Mouse (Mus musculus): ENCODE results near the gene Wnt9b. TPM values are rescaled to one million over a fixed set of nuclear protein-coding genes. Genes with fewer than 3 reads are reported as not detected.

Gene Wnt9b
- total RNA-seq (2014; fragmentation: Nextera tagmentation), result not detected in 2 replicates
- 0.06 and 0.11 TPM in 2 replicates for total RNA-seq (2017)
- not detected in 2 replicates for polyA plus RNA-seq (2012)

DNA sequence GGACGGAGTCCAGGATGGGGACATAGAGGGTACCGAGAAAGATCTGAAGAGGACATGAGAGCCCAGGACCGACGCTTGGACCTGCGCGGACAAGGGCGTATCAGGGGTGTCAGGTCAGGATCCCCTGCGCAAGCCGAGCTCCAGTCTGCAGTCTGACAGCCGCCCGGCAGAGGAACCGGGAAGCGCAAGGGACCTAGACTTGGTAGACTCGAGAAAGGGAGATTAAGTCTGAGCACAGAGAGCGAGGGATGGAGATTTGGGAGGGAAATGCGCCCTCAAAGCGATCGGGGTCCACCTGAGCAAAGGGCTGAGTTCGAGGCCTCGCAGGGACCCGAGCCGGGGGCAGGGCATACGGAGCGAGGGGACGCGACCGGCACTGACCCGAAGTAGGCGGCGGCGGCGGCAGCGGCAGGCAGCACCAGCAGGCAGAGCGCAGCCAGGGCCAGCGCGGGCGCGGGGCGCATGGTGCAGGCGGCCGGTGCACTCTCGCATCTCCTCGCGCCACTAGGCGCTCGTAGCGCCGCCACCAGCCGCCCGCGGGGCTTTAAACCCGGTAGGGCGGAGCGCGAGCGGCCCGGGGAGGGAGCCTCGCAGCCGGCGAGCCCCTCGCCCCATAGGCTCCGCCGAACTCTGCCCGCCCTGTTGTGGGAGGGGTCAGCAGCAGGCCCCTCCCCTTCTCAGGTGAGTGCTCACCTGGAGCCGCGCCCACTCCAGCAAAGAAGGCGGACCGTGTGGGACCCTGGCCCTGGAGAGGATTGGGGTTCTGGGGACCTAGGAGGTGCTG, at the start of gene Wnt9b:
Wnt9b (minus strand) TSS at position 516 of the 784 bp plus-strand sequence.
- TF ChIP-seq GATA1 (IDR thresholded peaks at IDR 0.05; ENCODE audit: borderline replicate concordance, low read length) (no peak), POLR2AphosphoS5 (IDR thresholded peaks at IDR 0.05; ENCODE audit: insufficient replicate concordance, low read depth, low read length) (no peak), GATA2 (IDR thresholded peaks at IDR 0.05; ENCODE audit: borderline replicate concordance, low read depth, low read length) (no peak), CTCF (IDR thresholded peaks at IDR 0.05; ENCODE audit: low read depth, low read length) (no peak), TAL1 (conservative IDR thresholded peaks at IDR 0.05; ENCODE audit: low read depth, low read length) (no peak)
- no peaks in the 10 kb centered on the region for H3K4me1 ChIP-seq (ENCODE audit: insufficient read depth, low read depth, low read length)
- no peak within 1 kb of the TSS for H3K4me3 ChIP-seq (ENCODE audit: low read depth, low read length)
- DNase-seq (ENCODE audit: low spot score) (no peak), ATAC-seq (ENCODE audit: extremely low read depth, insufficient number of reproducible peaks, low FRiP score, poor library complexity, severe bottlenecking) (no peak)
- no peaks in the 10 kb centered on the region for H3K9me3 ChIP-seq (replicated peaks)
- no peaks in the 10 kb centered on the region for H3K36me3 ChIP-seq (replicated peaks)
- H3K27me3 ChIP-seq (ENCODE audit: insufficient read depth, low read length), result peaks cover 11% of the 10 kb centered on the region; the same call in 1 of the 2 replicates

DNA sequence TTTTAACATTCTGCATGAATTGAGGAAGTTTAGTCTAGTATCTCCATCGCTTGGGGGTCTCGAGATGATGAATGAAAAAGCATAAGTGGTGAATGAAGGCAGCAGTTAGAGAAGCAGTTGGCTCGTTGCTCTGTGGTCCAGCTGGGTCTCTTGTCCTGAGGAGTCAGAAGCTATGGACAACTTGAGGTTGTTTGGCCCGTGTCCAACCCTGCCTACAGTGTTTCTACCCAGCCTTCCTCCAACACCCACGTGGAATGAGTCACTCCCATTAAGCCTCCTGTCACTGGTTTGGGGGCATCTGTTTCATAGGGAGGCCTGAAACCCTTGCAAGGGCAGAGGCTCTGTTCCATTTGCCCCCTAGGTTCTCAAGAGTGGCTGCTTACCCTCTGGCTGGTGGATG, 40.3 kb upstream of the Wnt9b start:
- Histone ChIP-seq H3K4me1 (ENCODE audit: insufficient read depth, low read depth, low read length) (no peaks in the 10 kb centered on the region), H3K27me3 (ENCODE audit: insufficient read depth, low read length) (peaks cover 20% of the 10 kb centered on the region), H3K4me3 (ENCODE audit: low read depth, low read length) (no peak overlapping the region), H3K9me3 (replicated peaks) (no peaks in the 10 kb centered on the region), H3K36me3 (replicated peaks) (no peaks in the 10 kb centered on the region)
- DNase-seq (ENCODE audit: low spot score) (no peak), ATAC-seq (ENCODE audit: extremely low read depth, insufficient number of reproducible peaks, low FRiP score, poor library complexity, severe bottlenecking) (no peak)
- TF ChIP-seq TAL1 (conservative IDR thresholded peaks at IDR 0.05; ENCODE audit: low read depth, low read length) (no peak), CTCF (IDR thresholded peaks at IDR 0.05; ENCODE audit: low read depth, low read length) (no peak), GATA1 (IDR thresholded peaks at IDR 0.05; ENCODE audit: borderline replicate concordance, low read length) (no peak), GATA2 (IDR thresholded peaks at IDR 0.05; ENCODE audit: borderline replicate concordance, low read depth, low read length) (no peak), POLR2AphosphoS5 (IDR thresholded peaks at IDR 0.05; ENCODE audit: insufficient replicate concordance, low read depth, low read length) (no peak)

DNA sequence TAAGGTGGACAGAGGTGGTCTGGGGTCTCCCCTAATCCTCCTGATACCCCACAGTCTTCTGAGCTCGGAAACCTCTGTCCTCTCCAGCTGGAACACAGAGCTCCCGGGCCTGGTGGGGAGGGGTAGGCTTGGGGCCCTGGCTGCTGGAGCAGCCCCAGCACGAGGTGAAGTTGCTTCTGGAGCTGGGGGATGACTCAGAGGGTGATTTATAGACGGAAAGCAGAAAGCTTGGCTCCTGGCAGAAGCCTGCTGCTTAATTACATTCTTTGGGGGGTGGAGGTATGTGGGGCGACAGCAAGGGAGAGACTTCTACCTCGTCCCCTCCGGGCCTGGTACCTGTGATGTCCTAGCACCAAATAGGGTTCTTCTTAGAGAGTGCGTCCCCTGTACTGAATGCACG, 30.5 kb upstream of the Wnt9b start:
- H3K4me3 ChIP-seq (ENCODE audit: low read depth, low read length), result no peak overlapping the region
- H3K4me1 ChIP-seq (ENCODE audit: insufficient read depth, low read depth, low read length), result no peaks in the 10 kb centered on the region
- H3K27me3 ChIP-seq (ENCODE audit: insufficient read depth, low read length), result peaks cover 34% of the 10 kb centered on the region
- H3K36me3 ChIP-seq (replicated peaks), result no peaks in the 10 kb centered on the region
- no peak for TF ChIP-seq GATA2 (IDR thresholded peaks at IDR 0.05; ENCODE audit: borderline replicate concordance, low read depth, low read length)
- no peak for TF ChIP-seq POLR2AphosphoS5 (IDR thresholded peaks at IDR 0.05; ENCODE audit: insufficient replicate concordance, low read depth, low read length)
- TF ChIP-seq CTCF (IDR thresholded peaks at IDR 0.05; ENCODE audit: low read depth, low read length), result no peak
- no peak for TF ChIP-seq TAL1 (conservative IDR thresholded peaks at IDR 0.05; ENCODE audit: low read depth, low read length)
- no peak for TF ChIP-seq GATA1 (IDR thresholded peaks at IDR 0.05; ENCODE audit: borderline replicate concordance, low read length)
- DNase-seq (ENCODE audit: low spot score), result no peak
- no peak for ATAC-seq (ENCODE audit: extremely low read depth, insufficient number of reproducible peaks, low FRiP score, poor library complexity, severe bottlenecking)
- no peaks in the 10 kb centered on the region; the same call in 1 of the 2 replicates for H3K9me3 ChIP-seq (replicated peaks)

DNA sequence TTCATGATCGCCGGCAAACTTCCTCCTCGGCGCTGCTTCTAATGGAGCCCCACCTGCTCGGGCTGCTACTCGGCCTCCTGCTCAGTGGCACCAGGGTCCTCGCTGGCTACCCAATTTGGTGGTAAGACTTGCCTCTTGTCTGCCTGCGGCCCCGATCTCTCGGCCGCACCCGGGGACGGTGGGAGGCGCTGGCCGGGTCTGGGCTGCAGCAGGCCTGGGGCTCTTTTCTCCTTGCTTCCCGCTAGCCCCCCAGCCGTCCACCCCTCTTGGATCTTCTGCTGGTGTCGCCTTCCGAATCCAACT, 24.6 kb upstream of the Wnt9b start:
- DNase-seq (ENCODE audit: low spot score) (no peak), ATAC-seq (ENCODE audit: extremely low read depth, insufficient number of reproducible peaks, low FRiP score, poor library complexity, severe bottlenecking) (no peak)
- Histone ChIP-seq H3K9me3 (replicated peaks) (no peaks in the 10 kb centered on the region), H3K36me3 (replicated peaks) (no peaks in the 10 kb centered on the region), H3K4me1 (ENCODE audit: insufficient read depth, low read depth, low read length) (no peaks in the 10 kb centered on the region), H3K27me3 (ENCODE audit: insufficient read depth, low read length) (peaks cover 68% of the 10 kb centered on the region), H3K4me3 (ENCODE audit: low read depth, low read length) (no peak overlapping the region)
- no peak for TF ChIP-seq GATA2 (IDR thresholded peaks at IDR 0.05; ENCODE audit: borderline replicate concordance, low read depth, low read length)
- no peak for TF ChIP-seq GATA1 (IDR thresholded peaks at IDR 0.05; ENCODE audit: borderline replicate concordance, low read length)
- TF ChIP-seq POLR2AphosphoS5 (IDR thresholded peaks at IDR 0.05; ENCODE audit: insufficient replicate concordance, low read depth, low read length), result no peak
- TF ChIP-seq CTCF (IDR thresholded peaks at IDR 0.05; ENCODE audit: low read depth, low read length), result no peak
- TF ChIP-seq TAL1 (conservative IDR thresholded peaks at IDR 0.05; ENCODE audit: low read depth, low read length), result no peak

DNA sequence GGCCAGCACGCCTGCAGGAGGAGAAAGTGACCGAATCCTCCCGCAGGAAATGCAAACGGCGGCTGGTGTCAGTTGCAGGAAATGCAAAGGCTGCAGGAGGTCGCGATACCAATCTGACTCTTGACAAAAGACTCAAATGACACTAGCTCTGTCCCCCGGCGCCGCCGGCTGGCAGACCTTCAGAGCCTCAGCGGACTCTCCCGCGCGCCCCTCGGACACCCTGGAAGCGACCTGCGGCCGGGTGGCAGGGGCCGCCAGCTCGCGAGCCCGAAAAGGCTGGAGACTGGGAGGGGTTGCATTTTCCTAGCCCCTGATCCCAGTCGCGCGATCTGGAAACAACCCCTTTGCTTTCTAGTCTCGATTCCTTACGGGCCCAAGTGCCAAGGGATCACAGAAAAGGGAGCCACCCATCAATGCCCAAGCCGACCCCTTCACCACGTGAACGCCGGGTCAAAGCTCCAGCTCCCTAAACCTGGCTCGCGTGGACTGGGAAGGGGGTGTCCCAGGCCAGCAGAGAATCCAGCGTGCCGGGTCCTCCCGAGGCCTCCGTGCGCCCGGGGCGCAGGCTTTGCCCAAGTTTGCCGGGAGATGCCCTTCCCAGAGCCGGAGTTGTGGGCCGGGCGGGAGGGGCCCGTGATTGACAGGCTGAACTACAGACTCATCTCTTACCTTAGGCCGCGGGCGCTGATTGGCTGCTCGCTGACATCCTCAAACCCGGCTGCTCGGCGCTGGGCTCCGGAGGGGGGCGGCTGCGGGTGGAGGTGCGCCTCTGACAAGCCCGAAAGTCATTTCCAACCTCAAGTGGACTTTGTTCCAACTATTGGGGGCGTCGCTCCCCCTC, 24.0 kb upstream of the Wnt9b start, which contains the start of gene Wnt3:
Wnt3 (plus strand) TSS at position 764 of the 841 bp plus-strand sequence.
- no peak for TF ChIP-seq GATA1 (IDR thresholded peaks at IDR 0.05; ENCODE audit: borderline replicate concordance, low read length)
- no peak for TF ChIP-seq GATA2 (IDR thresholded peaks at IDR 0.05; ENCODE audit: borderline replicate concordance, low read depth, low read length)
- no peak for TF ChIP-seq CTCF (IDR thresholded peaks at IDR 0.05; ENCODE audit: low read depth, low read length)
- no peaks in the 10 kb centered on the region for H3K4me1 ChIP-seq (ENCODE audit: insufficient read depth, low read depth, low read length)
- no peaks in the 10 kb centered on the region for H3K36me3 ChIP-seq (replicated peaks)
- peaks cover 68% of the 10 kb centered on the region for H3K27me3 ChIP-seq (ENCODE audit: insufficient read depth, low read length)
- no peak for ATAC-seq (ENCODE audit: extremely low read depth, insufficient number of reproducible peaks, low FRiP score, poor library complexity, severe bottlenecking)
- H3K4me3 ChIP-seq (ENCODE audit: low read depth, low read length), result no peak within 1 kb of the TSS
- no peaks in the 10 kb centered on the region for H3K9me3 ChIP-seq (replicated peaks)
- no peak for DNase-seq (ENCODE audit: low spot score)
